Comparison of ENCODE assay signal across 24 mouse cellular contexts in the genomic region with DNA sequence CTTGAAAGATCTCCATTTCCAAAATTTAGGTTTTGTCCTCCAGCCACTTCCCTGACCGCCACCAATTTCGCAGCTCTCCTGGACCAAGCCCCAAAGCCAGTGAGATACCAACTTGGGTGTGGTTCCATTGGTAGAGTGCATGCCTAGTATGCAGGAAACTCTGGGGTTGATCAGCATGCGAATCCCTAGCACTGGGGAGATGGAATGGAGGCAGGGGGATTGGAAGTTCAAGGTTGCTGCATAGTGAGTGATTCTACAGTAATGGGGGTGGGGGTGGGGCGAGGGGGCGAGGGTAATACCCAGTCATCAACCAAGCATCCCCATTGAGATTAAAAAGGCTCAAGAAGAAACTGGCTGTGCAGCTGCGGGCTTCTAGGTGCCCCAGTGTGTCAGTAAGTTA. TPM values are rescaled to one million over a fixed set of nuclear protein-coding genes. Genes with fewer than 3 reads are reported as not detected.
DNase-seq lines count a peak whose midpoint lies in the region; TF ChIP-seq lines count a peak whose summit lies in the region.
"Had no signal": no experiment of that assay in that cellular context is flagged by ENCODE, and none has a peak within 500 bp of the region (broad histone marks: within the 10 kb centered on the region; RNA-seq: fewer than 3 reads in every experiment).

No protein-coding gene starts in this region.

- no peak overlapping the region for H3K9ac ChIP-seq in ES-Bruce4 (ENCODE audit: low read depth, poor library complexity, severe bottlenecking)
- H3K9ac ChIP-seq: forebrain, embryonic 12.5 days; forebrain, embryonic 15.5 days; hindbrain, embryonic 14.5 days had no signal

- H3K4me3 ChIP-seq in E14TG2a.4 (replicated peaks; ENCODE audit: low read length): peak overlapping the region; percentile 52
- H3K4me3 ChIP-seq in ES-Bruce4 (ENCODE audit: low read depth, low read length): no peak overlapping the region
- H3K4me3 ChIP-seq in left cerebral cortex, adult 2 months: no peak overlapping the region
- H3K4me3 ChIP-seq: embryonic facial prominence, embryonic 13.5 days; erythroblast, embryonic 14.5 days; forebrain, embryonic 12.5 days; forebrain, embryonic 15.5 days; heart, adult 2 months had no signal

- TF ChIP-seq POLR2A in ES-Bruce4 (IDR thresholded peaks at IDR 0.05; ENCODE audit: insufficient read depth, low read length): no peak

- 0 out of 2 replicates have a peak, but pooled peaks have one; percentile 40 for TF ChIP-seq EP300 in ES-Bruce4 (IDR thresholded peaks at IDR 0.05; ENCODE audit: insufficient read depth, low read depth, low read length)

- H3K4me1 ChIP-seq in E14TG2a.4 (replicated peaks; ENCODE audit: low read depth, low read length): peaks cover 70% of the 10 kb centered on the region
- peaks cover 4% of the 10 kb centered on the region for H3K4me1 ChIP-seq in ES-Bruce4 (ENCODE audit: control insufficient read depth, insufficient read depth, low read length)
- H3K4me1 ChIP-seq: forebrain, embryonic 12.5 days had no signal

- intact Hi-C loops in left cerebral cortex, adult 2 months (cut with DNase I): no loop called here

- no peaks in the 10 kb centered on the region for H3K9me3 ChIP-seq in E14TG2a.4 (ENCODE audit: low read length)
- no peaks in the 10 kb centered on the region for H3K9me3 ChIP-seq in ES-Bruce4 (replicated peaks; ENCODE audit: control insufficient read depth, insufficient read depth, low read length, poor library complexity, severe bottlenecking)
- H3K9me3 ChIP-seq: embryonic facial prominence, embryonic 13.5 days; forebrain, embryonic 12.5 days; forebrain, embryonic 15.5 days; heart, embryonic 10.5 days had no signal

- H3K27me3 ChIP-seq in E14TG2a.4 (ENCODE audit: insufficient read depth, low read length) (peaks cover 76% of the 10 kb centered on the region), ES-Bruce4 (ENCODE audit: control insufficient read depth, insufficient read depth, low read length, poor library complexity, severe bottlenecking) (peaks cover 6% of the 10 kb centered on the region)

- no peak overlapping the region for H3K27ac ChIP-seq in ES-Bruce4 (ENCODE audit: insufficient read depth, low read length)
- no peak overlapping the region for H3K27ac ChIP-seq in left cerebral cortex, adult 2 months
- H3K27ac ChIP-seq: embryonic facial prominence, embryonic 13.5 days; forebrain, embryonic 12.5 days; forebrain, embryonic 15.5 days; heart, adult 2 months; heart, embryonic 10.5 days; hindbrain, embryonic 14.5 days; hindbrain, postnatal 0 days had no signal

- H3K36me3 ChIP-seq in E14TG2a.4 (ENCODE audit: insufficient read depth, low read length) (no peaks in the 10 kb centered on the region), ES-Bruce4 (ENCODE audit: control insufficient read depth, insufficient read depth, low read length, poor library complexity, severe bottlenecking) (no peaks in the 10 kb centered on the region)
- H3K36me3 ChIP-seq: forebrain, embryonic 12.5 days; forebrain, embryonic 15.5 days; heart, embryonic 10.5 days had no signal

- peak; percentile 97 for DNase-seq in R1 (ENCODE audit: low read depth, low spot score)
- no peak for DNase-seq in layer of hippocampus, adult 18-20 months (ENCODE audit: low spot score in 2 of 2)
- DNase-seq in left cerebral cortex, adult 2 months (ENCODE audit: extremely low spot score in 1 of 2, low spot score in 2 of 2): no peak
- no peak for DNase-seq in layer of hippocampus, adult 11-12 months (ENCODE audit: low spot score)
- DNase-seq: adrenal gland, adult 2 months; adrenal gland, postnatal 14 days; cerebellum, adult 11 months; cerebellum, adult 9-11 months; cerebellum, postnatal 25 days; gastrocnemius, postnatal 10 days; gastrocnemius, postnatal 36 days; heart, adult 2 months had no signal

- no peak for TF ChIP-seq CTCF in E14TG2a.4 (conservative IDR thresholded peaks at IDR 0.05; ENCODE audit: low read length)
- no peak for TF ChIP-seq CTCF in ES-Bruce4 (IDR thresholded peaks at IDR 0.05; ENCODE audit: low read depth, low read length)
- TF ChIP-seq CTCF in left cerebral cortex, adult 2 months (IDR thresholded peaks at IDR 0.05): no peak

RNA-seq across cellular contexts. Expression of gene Tbx3, which starts 13.1 kb away (rescaled TPM):
- polyA plus RNA-seq in ES-Bruce4 (2011; ENCODE audit: insufficient read depth, insufficient read length, low read depth, missing spikeins): 29.8 and 30.1 TPM in 2 replicates
- total RNA-seq in layer of hippocampus, adult 18-20 months (2021): 1 to 10 TPM; 2.7 to 3.1 TPM
- 1 to 10 TPM; 3.1 to 5.5 TPM for total RNA-seq in left cerebral cortex, adult 2 months (2021)
- total RNA-seq: common myeloid progenitor, adult 5-6 weeks; granulocyte monocyte progenitor cell, adult 5-6 weeks; hematopoietic stem cell, adult 5-6 weeks had no signal
- polyA plus RNA-seq: erythroblast, embryonic 14.5 days had no signal
